Comparison of ENCODE assay signal across 8 mouse cellular contexts in the genomic region with DNA sequence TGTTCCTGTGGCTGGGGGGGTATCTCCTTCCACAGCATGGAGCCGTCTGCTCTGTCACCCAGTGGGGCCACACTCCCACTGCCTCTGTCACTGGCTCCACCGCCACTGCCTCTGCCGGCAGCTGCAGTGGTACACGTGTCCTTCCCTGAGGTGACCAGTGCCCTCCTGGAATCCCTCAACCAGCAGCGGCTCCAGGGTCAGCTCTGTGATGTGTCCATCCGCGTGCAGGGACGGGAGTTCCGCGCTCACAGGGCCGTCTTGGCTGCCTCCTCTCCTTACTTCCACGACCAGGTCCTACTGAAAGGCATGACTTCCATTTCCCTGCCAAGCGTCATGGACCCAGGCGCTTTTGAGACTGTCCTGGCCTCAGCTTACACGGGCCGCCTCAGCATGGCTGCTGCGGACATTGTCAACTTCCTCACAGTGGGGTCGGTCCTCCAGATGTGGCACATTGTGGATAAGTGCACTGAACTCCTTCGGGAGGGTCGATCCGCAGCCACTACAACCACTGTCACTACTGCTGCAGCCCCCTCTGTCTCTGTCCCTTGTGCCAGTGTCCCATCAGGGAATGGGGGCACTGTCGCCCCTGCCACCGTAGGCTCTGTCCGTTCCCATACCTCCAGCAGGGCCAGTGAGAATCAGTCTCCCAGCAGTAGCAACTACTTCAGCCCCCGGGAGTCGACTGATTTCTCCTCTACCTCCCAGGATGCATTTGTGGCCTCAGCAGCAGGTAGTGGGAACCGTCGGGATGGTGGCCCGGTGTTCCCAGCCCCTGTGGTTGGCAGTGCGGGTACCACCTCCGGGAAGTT. TPM values are rescaled to one million over a fixed set of nuclear protein-coding genes. Genes with fewer than 3 reads are reported as not detected.
DNase-seq lines count a peak whose midpoint lies in the region; ATAC-seq and TF ChIP-seq lines count a peak whose summit lies in the region.

No protein-coding gene starts in this region.

- ATAC-seq in heart, embryonic 16.5 days (replicated peaks; ENCODE audit: extremely low read depth, insufficient read depth, low FRiP score): no peak
- ATAC-seq in liver, embryonic 13.5 days (ENCODE audit: low read depth): no peak
- ATAC-seq in monocyte, adult 5-6 weeks (replicated peaks; ENCODE audit: insufficient number of reproducible peaks, low FRiP score, low TSS enrichment, poor library complexity, severe bottlenecking): no peak
- no peak for ATAC-seq in activated CD4-positive, CD25-positive, alpha-beta regulatory T cell, adult 4 months

- no peak for TF ChIP-seq POLR2A in bone marrow macrophage, adult 2 months (IDR thresholded peaks at IDR 0.05; ENCODE audit: borderline replicate concordance, low read depth, low read length)

- H3K4me3 ChIP-seq in bone marrow macrophage, adult 2 months (ENCODE audit: insufficient read depth, low read length): peak overlapping the region; percentile 75
- peak overlapping the region; percentile 74 for H3K4me3 ChIP-seq in heart, embryonic 16.5 days (ENCODE audit: low read length)
- H3K4me3 ChIP-seq in liver, embryonic 13.5 days (replicated peaks): peak overlapping the region; percentile 90

- TF ChIP-seq CTCF in bone marrow macrophage, adult 2 months (IDR thresholded peaks at IDR 0.05; ENCODE audit: low read depth, low read length): no peak

- H3K4me1 ChIP-seq in bone marrow macrophage, adult 2 months (ENCODE audit: control insufficient read depth, insufficient read depth, low read length): peaks cover 7% of the 10 kb centered on the region
- peaks cover 23% of the 10 kb centered on the region for H3K4me1 ChIP-seq in heart, embryonic 16.5 days (ENCODE audit: control insufficient read depth, insufficient read depth, low read length)
- H3K4me1 ChIP-seq in liver, embryonic 13.5 days (replicated peaks): peaks cover 70% of the 10 kb centered on the region

- peak overlapping the region; percentile 88 for H3K4me2 ChIP-seq in heart, embryonic 16.5 days (ENCODE audit: low read depth, low read length)
- H3K4me2 ChIP-seq in liver, embryonic 13.5 days: peak overlapping the region; percentile 81

- peaks cover 31% of the 10 kb centered on the region for H3K36me3 ChIP-seq in heart, embryonic 16.5 days (ENCODE audit: control insufficient read depth, insufficient read depth)
- H3K36me3 ChIP-seq in liver, embryonic 13.5 days: peaks cover 50% of the 10 kb centered on the region

- H3K9me3 ChIP-seq in heart, embryonic 16.5 days (replicated peaks; ENCODE audit: control insufficient read depth, low read length): no peaks in the 10 kb centered on the region
- H3K9me3 ChIP-seq in liver, embryonic 13.5 days (replicated peaks): peaks cover 19% of the 10 kb centered on the region

- peak; percentile 41 for DNase-seq in kidney, adult 11 months
- DNase-seq in kidney, postnatal 14 days: no peak
- DNase-seq in liver, embryonic 13.5 days: no peak
- DNase-seq in yolk sac, embryonic 10.5 days (ENCODE audit: low spot score): no peak

- H3K9ac ChIP-seq in heart, embryonic 16.5 days (ENCODE audit: low read length): peak overlapping the region; percentile 71
- peak overlapping the region; percentile 76 for H3K9ac ChIP-seq in liver, embryonic 13.5 days

- no peak overlapping the region for H3K27ac ChIP-seq in bone marrow macrophage, adult 2 months (ENCODE audit: insufficient read depth, low read depth, low read length)
- H3K27ac ChIP-seq in heart, embryonic 16.5 days (ENCODE audit: low read length): 0 out of 2 replicates have a peak overlapping the region, but pooled peaks have one; percentile 14
- H3K27ac ChIP-seq in liver, embryonic 13.5 days: peak overlapping the region; percentile 82; the same call in 1 of the 2 replicates

- no peaks in the 10 kb centered on the region for H3K27me3 ChIP-seq in heart, embryonic 16.5 days (ENCODE audit: control insufficient read depth, insufficient read depth, low read length)
- no peaks in the 10 kb centered on the region for H3K27me3 ChIP-seq in liver, embryonic 13.5 days

- WGBS in heart, embryonic 16.5 days: 65% methylated on average over 31 of the region's 31 CpGs
- WGBS in liver, embryonic 13.5 days (ENCODE audit: insufficient replicate concordance): 83% methylated on average over 31 of the region's 31 CpGs

RNA-seq across cellular contexts. Expression of a gene that starts 1.3 kb away (rescaled TPM):
- 21.8 and 24.0 TPM in 2 replicates for polyA plus RNA-seq in bone marrow macrophage, adult 2 months (2012; ENCODE audit: insufficient read depth, insufficient read length, missing spikeins)
- polyA plus RNA-seq in heart, embryonic 16.5 days (2015; fragmentation: Nextera tagmentation; extraction: Ambion mirVana): 12.8 and 14.0 TPM in 2 replicates
- polyA plus RNA-seq in liver, embryonic 13.5 days (2015; fragmentation: Nextera tagmentation; extraction: Ambion mirVana): 10.1 and 10.7 TPM in 2 replicates
- total RNA-seq in monocyte, adult 5-6 weeks (2017): 21.8 to 32.2 TPM (median 31.5 TPM) in 3 replicates
- 1 to 10 TPM; 4.1 to 4.7 TPM for polyA plus RNA-seq in activated CD4-positive, CD25-positive, alpha-beta regulatory T cell, adult 4 months (2017; shearing (Covaris generic))

RNA-seq across cellular contexts. Expression of a gene that starts 1.4 kb away (rescaled TPM):
- 389 and 454 TPM in 2 replicates for polyA plus RNA-seq in bone marrow macrophage, adult 2 months (2012; ENCODE audit: insufficient read depth, insufficient read length, missing spikeins)
- polyA plus RNA-seq in heart, embryonic 16.5 days (2015; fragmentation: Nextera tagmentation; extraction: Ambion mirVana): 56.1 and 64.3 TPM in 2 replicates
- polyA plus RNA-seq in liver, embryonic 13.5 days (2015; fragmentation: Nextera tagmentation; extraction: Ambion mirVana): 27.6 and 30.5 TPM in 2 replicates
- total RNA-seq in monocyte, adult 5-6 weeks (2017): 129 to 172 TPM (median 140 TPM) in 3 replicates
- 100 to 1,000 TPM; 299 to 436 TPM for polyA plus RNA-seq in activated CD4-positive, CD25-positive, alpha-beta regulatory T cell, adult 4 months (2017; shearing (Covaris generic))

RNA-seq across cellular contexts. Expression of a gene that starts 7.8 kb away (rescaled TPM):
- polyA plus RNA-seq in bone marrow macrophage, adult 2 months (2012; ENCODE audit: insufficient read depth, insufficient read length, missing spikeins): 58.1 and 69.3 TPM in 2 replicates
- polyA plus RNA-seq in heart, embryonic 16.5 days (2015; fragmentation: Nextera tagmentation; extraction: Ambion mirVana): 34.8 and 39.4 TPM in 2 replicates
- 25.5 and 27.6 TPM in 2 replicates for polyA plus RNA-seq in liver, embryonic 13.5 days (2015; fragmentation: Nextera tagmentation; extraction: Ambion mirVana)
- 38.2 to 72.8 TPM (median 49.3 TPM) in 3 replicates for total RNA-seq in monocyte, adult 5-6 weeks (2017)
- 100 to 1,000 TPM in 1 of 2 experiments, 10 to 100 TPM in 1; 97.4 to 149 TPM for polyA plus RNA-seq in activated CD4-positive, CD25-positive, alpha-beta regulatory T cell, adult 4 months (2017; shearing (Covaris generic))

RNA-seq across cellular contexts. Expression of a gene that starts 12.1 kb away (rescaled TPM):
- polyA plus RNA-seq in bone marrow macrophage, adult 2 months (2012; ENCODE audit: insufficient read depth, insufficient read length, missing spikeins): 3.5 and 6.4 TPM in 2 replicates
- 0.30 TPM in 1 of 2 replicates, not detected in the other for polyA plus RNA-seq in heart, embryonic 16.5 days (2015; fragmentation: Nextera tagmentation; extraction: Ambion mirVana)
- polyA plus RNA-seq in liver, embryonic 13.5 days (2015; fragmentation: Nextera tagmentation; extraction: Ambion mirVana): 0.60 and 0.91 TPM in 2 replicates
- 1.6 to 5.9 TPM (median 5.5 TPM) in 3 replicates for total RNA-seq in monocyte, adult 5-6 weeks (2017)
- 10 to 100 TPM in 1 of 2 experiments, 1 to 10 TPM in 1; 6.5 to 15.4 TPM for polyA plus RNA-seq in activated CD4-positive, CD25-positive, alpha-beta regulatory T cell, adult 4 months (2017; shearing (Covaris generic))

RNA-seq across cellular contexts. Expression of a gene that starts 12.3 kb away (rescaled TPM):
- polyA plus RNA-seq in bone marrow macrophage, adult 2 months (2012; ENCODE audit: insufficient read depth, insufficient read length, missing spikeins): 209 and 216 TPM in 2 replicates
- 40.8 and 42.9 TPM in 2 replicates for polyA plus RNA-seq in heart, embryonic 16.5 days (2015; fragmentation: Nextera tagmentation; extraction: Ambion mirVana)
- polyA plus RNA-seq in liver, embryonic 13.5 days (2015; fragmentation: Nextera tagmentation; extraction: Ambion mirVana): 7.1 and 7.4 TPM in 2 replicates
- total RNA-seq in monocyte, adult 5-6 weeks (2017): 43.6 to 72.8 TPM (median 71.4 TPM) in 3 replicates
- 10 to 100 TPM; 26.5 to 34.3 TPM for polyA plus RNA-seq in activated CD4-positive, CD25-positive, alpha-beta regulatory T cell, adult 4 months (2017; shearing (Covaris generic))
